ENCODE assay signal across 10 mouse cellular contexts in the genomic region with DNA sequence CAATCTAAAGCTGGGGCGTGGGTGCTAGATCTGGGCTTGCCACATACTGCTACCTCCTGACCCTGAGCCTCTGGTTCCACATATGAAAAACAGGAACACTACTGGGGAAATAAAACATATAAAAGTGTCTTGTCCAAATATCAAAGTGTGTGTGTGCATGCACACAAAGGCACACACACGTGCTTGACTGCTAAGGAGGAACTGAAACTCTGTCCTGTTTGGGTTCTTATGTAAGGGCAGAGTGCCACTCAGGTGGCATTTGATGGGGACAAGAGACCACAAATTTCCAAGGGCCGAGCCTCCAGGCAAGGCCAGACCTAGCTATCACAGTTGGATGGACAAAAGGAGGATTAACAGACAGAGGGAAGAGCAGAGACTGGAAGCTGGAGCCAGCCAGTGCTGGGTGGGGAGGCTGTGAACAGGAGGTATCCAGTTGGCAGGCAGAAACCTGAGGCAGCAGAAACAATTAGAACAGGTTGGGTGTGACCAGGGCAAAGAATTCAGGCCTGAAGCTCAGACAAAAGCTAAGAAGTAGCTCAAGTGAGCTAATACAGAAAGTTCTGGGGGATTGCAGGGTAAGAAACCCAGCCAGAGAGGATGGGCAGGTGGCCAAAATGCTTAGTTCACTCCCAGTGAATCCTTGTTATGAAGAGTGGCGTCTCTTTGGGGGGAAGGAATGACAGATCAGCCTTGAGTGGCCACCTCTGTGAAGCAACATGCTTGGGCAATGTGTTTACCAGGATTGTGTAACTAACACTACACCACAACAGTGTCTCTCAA.
DNase-seq lines count a peak whose midpoint lies in the region; ATAC-seq lines count a peak whose summit lies in the region.
"Had no signal": no experiment of that assay in that cellular context is flagged by ENCODE, and none has a peak within 500 bp of the region (broad histone marks: within the 10 kb centered on the region; RNA-seq: fewer than 3 reads in every experiment).

No protein-coding gene starts in this region.

- no peaks in the 10 kb centered on the region for H3K9me3 ChIP-seq in embryonic facial prominence, embryonic 12.5 days
- no peaks in the 10 kb centered on the region for H3K9me3 ChIP-seq in embryonic facial prominence, embryonic 10.5 days
- no peaks in the 10 kb centered on the region for H3K9me3 ChIP-seq in forebrain, embryonic 10.5 days
- H3K9me3 ChIP-seq: liver, embryonic 13.5 days had no signal

- no peak for ATAC-seq in embryonic facial prominence, embryonic 12.5 days (ENCODE audit: insufficient number of reproducible peaks, insufficient read depth, low FRiP score, low TSS enrichment)
- ATAC-seq: intestine, embryonic 16.5 days had no signal

- H3K4me1 ChIP-seq in embryonic facial prominence, embryonic 12.5 days: 0 out of 2 replicates have a peak, but pooled peaks cover 6% of the 10 kb centered on the region
- peaks cover 16% of the 10 kb centered on the region for H3K4me1 ChIP-seq in embryonic facial prominence, embryonic 10.5 days
- peaks cover 13% of the 10 kb centered on the region for H3K4me1 ChIP-seq in forebrain, embryonic 10.5 days
- H3K4me1 ChIP-seq: liver, embryonic 13.5 days had no signal

- H3K27ac ChIP-seq in embryonic facial prominence, embryonic 12.5 days: 0 out of 2 replicates have a peak overlapping the region, but pooled peaks have one; percentile 30
- no peak overlapping the region for H3K27ac ChIP-seq in embryonic facial prominence, embryonic 10.5 days (replicated peaks)
- H3K27ac ChIP-seq in forebrain, embryonic 10.5 days: no peak overlapping the region
- H3K27ac ChIP-seq: liver, embryonic 13.5 days had no signal

- H3K27me3 ChIP-seq in embryonic facial prominence, embryonic 12.5 days: no peaks in the 10 kb centered on the region
- no peaks in the 10 kb centered on the region for H3K27me3 ChIP-seq in embryonic facial prominence, embryonic 10.5 days (replicated peaks; ENCODE audit: low read depth, poor library complexity, severe bottlenecking)
- H3K27me3 ChIP-seq in splenic B cell, adult 2 months (ENCODE audit: control insufficient read depth, insufficient read depth, low read length, poor library complexity, severe bottlenecking): no peaks in the 10 kb centered on the region
- H3K27me3 ChIP-seq in forebrain, embryonic 10.5 days (ENCODE audit: poor library complexity, severe bottlenecking): no peaks in the 10 kb centered on the region
- H3K27me3 ChIP-seq: liver, embryonic 13.5 days had no signal

- H3K4me3 ChIP-seq in embryonic facial prominence, embryonic 12.5 days: no peak overlapping the region
- H3K4me3 ChIP-seq in embryonic facial prominence, embryonic 10.5 days: no peak overlapping the region
- no peak overlapping the region for H3K4me3 ChIP-seq in forebrain, embryonic 10.5 days
- H3K4me3 ChIP-seq: liver, embryonic 13.5 days had no signal

- no peak overlapping the region for H3K4me2 ChIP-seq in embryonic facial prominence, embryonic 12.5 days (replicated peaks)
- H3K4me2 ChIP-seq: liver, embryonic 13.5 days had no signal

- H3K36me3 ChIP-seq in embryonic facial prominence, embryonic 12.5 days: no peaks in the 10 kb centered on the region
- H3K36me3 ChIP-seq in embryonic facial prominence, embryonic 10.5 days (replicated peaks): no peaks in the 10 kb centered on the region
- no peaks in the 10 kb centered on the region for H3K36me3 ChIP-seq in splenic B cell, adult 2 months (ENCODE audit: control insufficient read depth, insufficient read depth, low read length, poor library complexity, severe bottlenecking)
- H3K36me3 ChIP-seq in forebrain, embryonic 10.5 days (replicated peaks): no peaks in the 10 kb centered on the region
- H3K36me3 ChIP-seq: liver, embryonic 13.5 days had no signal

- no peak overlapping the region for H3K9ac ChIP-seq in embryonic facial prominence, embryonic 12.5 days
- H3K9ac ChIP-seq: liver, embryonic 13.5 days had no signal

- 70% methylated on average over 4 of the region's 4 CpGs for WGBS in embryonic facial prominence, embryonic 12.5 days
- WGBS in embryonic facial prominence, embryonic 10.5 days: 64% methylated on average over 4 of the region's 4 CpGs
- 66% methylated on average over 4 of the region's 4 CpGs for WGBS in forebrain, embryonic 10.5 days

- no peak for DNase-seq in embryonic facial prominence, embryonic 10.5 days (ENCODE audit: low spot score)
- peak; percentile 3 to 23 for DNase-seq in lung, adult 18-20 months
- DNase-seq in lung, postnatal 36 days: no peak
- DNase-seq in cerebellum, adult 9-11 months: peak; percentile 86
- DNase-seq in splenic B cell, adult 2 months (ENCODE audit: low read depth, low spot score): peak; percentile 5
- DNase-seq in ovary, postnatal 10 days (ENCODE audit: low spot score): no peak
- DNase-seq in forebrain, embryonic 10.5 days (ENCODE audit: extremely low spot score, low spot score): no peak
- DNase-seq: liver, embryonic 13.5 days had no signal

Comparison
In these comparisons a context has a peak if more than half of its experiments do, and no peak if none do; other contexts are left out.
1. DNase-seq: peak in lung, adult 18-20 months (2 of 2), cerebellum, adult 9-11 months (single experiment) and splenic B cell, adult 2 months (single experiment); none in embryonic facial prominence, embryonic 10.5 days (single experiment), lung, postnatal 36 days (single experiment), ovary, postnatal 10 days (single experiment) and forebrain, embryonic 10.5 days (single experiment).